Mouse (Mus musculus): Measurements from ENCODE around the gene Ccdc6.
"Not testable (repeated sequence)": the region's sequence is repeated elsewhere in the genome, so short reads cannot be mapped to it uniquely, and the experiment has no call there.

Ccdc6 gene

DNA sequence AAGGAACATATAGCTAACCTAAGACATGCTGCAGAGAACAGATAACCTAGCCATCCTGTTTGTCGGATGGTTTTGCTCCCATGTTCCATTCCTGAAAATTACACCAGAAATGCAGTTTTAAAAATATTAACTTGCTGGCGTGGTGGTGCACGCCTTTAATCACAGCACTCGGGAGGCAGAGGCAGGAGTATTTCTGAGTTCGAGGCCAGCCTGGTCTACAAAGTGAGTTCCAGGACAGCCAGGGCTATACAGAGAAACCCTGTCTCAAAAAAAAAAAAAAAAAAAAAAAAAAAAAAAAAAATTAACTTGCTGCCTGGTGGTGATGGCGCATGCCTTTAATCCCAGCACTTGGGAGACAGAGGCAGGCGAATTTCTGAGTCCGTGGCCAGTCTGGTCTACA, 125.3 kb downstream of the Ccdc6 start:
- DNase-seq: not testable (repeated sequence)

DNA sequence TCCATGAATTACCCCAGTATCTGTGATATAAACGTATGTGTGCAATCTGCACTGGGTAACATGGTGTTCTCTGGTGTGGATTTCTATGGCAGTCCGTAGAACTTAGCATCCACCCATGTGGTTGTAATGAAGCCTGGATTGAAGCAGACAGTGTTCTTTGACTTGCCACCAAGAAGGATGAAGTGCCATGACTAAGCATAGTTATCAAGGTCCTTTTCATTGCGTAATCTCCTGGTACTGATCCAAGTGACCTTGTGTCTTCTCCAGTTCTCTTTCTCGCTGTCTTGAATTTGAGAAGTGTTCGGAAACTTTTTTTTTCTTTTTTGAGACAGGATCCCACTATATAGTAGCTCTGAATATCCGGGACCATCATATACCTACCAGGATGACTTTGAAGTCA, 127.7 kb downstream of the Ccdc6 start:
- no peak for DNase-seq

DNA sequence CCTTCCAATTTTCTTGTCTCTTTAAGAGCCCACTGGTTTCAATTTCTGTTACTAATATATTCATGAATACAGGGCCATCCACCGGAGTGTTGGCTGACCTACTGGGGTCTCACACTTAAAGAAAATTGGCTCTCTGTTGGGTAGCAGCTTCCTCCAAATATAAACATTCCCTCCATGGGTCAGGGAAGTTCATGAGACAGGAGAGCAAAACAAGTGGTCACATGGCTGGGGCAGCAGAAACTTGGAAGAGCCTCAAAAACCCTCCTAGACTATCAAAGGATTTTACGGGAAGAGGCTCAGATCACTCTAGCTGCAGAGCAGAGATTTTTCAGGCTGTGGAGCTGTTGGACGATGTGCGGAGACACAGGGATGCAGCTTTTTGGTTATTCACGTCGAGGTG, 128.8 kb downstream of the Ccdc6 start:
- DNase-seq: no peak

DNA sequence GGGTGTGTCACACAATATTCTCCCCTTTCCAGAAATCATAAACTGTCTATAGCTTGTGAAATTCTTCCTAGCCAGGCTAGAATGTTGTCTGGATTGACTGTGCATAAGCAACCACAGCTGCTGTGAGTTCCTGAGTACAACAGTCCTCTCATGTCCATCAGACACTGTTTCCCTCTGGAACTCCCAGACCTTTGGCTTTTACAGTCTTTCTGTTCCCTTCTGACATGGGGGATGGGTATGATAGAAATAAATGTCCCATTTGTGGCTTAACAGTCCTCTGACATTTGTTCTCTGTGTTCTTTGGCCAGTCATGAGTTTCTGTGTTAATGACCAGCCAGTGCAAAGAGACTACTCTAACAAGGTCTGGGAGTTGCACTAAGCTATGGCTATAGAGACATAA, 129.7 kb downstream of the Ccdc6 start:
- DNase-seq: no peak

DNA sequence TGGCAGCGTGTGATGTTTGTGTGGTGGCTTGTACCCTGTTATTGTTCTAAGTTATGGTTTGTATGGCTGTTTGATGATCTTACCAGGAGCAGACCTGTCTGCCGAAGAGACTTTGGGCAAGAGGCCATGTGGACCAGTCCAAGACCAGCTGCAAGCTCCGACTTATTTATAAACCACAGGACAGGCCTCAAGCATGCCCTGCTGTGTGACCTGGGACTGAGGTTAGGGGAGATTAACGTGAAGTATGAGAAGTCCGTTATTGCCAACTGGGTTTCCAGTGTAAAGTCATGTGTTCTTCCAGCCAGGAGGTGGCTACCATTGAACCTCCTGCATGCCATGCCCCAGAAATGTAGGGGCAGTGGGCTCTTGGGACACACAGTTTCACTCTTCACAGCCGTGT, 133.4 kb downstream of the Ccdc6 start:
- no peak for DNase-seq

DNA sequence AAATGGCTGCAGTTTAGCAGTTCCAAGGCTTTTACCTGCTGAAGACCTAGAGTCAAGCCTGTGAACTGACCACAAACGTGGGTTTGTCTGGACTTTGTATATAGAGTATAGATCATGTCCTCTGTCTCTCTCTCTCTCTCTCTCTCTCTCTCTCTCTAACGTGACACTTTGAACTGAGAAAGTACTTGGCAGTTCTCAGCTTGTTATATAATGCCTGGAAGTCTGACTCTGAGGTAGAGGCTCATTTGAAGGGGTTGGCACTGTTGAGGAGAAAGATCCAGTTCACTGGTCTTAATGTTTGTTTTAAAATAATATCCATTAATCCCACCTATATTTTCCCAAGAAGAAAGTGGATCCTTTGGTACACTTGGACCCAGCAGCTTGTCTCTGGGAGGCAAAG, 141.0 kb downstream of the Ccdc6 start:
- no peak for DNase-seq

All from thymus, adult 18-20 months (tissue).